Mouse (Mus musculus): ENCODE data around the gene Ccdc169. TPM values are rescaled to one million over a fixed set of nuclear protein-coding genes. Genes with fewer than 3 reads are reported as not detected.
"Not testable (repeated sequence)": the region's sequence is repeated elsewhere in the genome, so short reads cannot be mapped to it uniquely, and the experiment has no call there.

Gene Ccdc169
- total RNA-seq, 1 experiment from 2014 or later, result not detected

DNA sequence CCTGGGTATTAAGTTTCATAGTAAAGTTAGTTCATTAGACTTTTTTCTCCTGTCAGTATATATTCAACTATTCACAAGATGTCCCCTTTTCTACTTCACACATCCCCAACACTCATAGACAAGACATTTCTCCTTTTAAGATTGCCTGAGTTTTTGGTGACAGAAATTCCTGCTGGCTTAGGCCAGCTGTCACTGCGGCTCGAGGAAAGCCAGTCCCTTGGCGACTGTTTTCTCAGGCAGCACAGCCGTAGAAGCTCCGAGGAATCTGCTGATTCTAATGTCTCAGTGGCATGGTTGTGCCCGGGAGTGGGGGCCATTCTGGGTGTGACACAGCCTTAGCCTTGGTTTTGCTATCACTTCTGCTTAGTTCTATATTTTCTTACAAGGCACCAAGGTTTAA lies 40.1 kb downstream of the Ccdc169 start:
- no peak for ATAC-seq (replicated peaks; ENCODE audit: insufficient number of reproducible peaks, low FRiP score, low TSS enrichment, poor library complexity, severe bottlenecking)

DNA sequence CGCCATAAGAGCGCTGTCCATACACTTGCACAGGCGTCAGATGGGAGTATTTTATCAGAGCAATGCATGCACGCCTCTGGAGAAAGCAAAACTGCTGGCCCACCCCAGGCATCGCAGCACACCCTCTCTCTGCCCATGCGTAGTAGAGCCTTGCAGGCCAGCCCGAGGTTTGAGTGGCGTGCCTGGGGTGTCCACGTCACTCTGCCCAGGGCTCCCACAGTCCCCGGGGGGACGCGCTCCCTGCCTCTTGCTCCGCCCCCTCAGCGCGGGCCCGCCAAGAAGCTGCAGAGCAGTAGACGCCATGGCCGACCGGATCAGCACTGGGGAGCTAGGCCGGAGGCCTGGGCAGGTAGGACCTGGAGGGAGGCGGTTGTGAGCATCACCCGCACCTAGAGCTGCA lies 44.6 kb downstream of the Ccdc169 start, which contains the start of gene Sohlh2:
Sohlh2 (plus strand) TSS at position 263 of the 400 bp plus-strand sequence.
- no peak for ATAC-seq (replicated peaks; ENCODE audit: insufficient number of reproducible peaks, low FRiP score, low TSS enrichment, poor library complexity, severe bottlenecking)

DNA sequence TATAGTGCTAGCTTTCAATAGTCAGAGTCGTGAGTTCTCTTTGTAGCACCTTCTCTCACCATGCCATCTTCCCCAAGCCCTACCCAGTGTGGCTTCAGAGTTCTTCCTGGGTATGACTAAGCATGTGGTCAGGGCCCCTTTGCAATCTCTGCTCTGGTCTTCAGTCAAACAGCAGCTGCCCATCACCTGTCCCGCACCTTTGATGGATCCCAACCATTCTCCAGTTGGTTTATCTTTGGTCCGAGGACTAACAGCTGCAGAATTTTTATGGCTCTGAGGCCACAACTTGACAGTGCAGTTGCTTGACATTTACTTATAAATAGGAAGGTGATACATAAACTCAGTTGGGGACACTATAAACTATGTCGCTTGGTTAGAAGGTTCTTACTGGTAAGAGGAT lies 54.5 kb downstream of the Ccdc169 start:
- ATAC-seq (replicated peaks; ENCODE audit: insufficient number of reproducible peaks, low FRiP score, low TSS enrichment, poor library complexity, severe bottlenecking), result no peak

DNA sequence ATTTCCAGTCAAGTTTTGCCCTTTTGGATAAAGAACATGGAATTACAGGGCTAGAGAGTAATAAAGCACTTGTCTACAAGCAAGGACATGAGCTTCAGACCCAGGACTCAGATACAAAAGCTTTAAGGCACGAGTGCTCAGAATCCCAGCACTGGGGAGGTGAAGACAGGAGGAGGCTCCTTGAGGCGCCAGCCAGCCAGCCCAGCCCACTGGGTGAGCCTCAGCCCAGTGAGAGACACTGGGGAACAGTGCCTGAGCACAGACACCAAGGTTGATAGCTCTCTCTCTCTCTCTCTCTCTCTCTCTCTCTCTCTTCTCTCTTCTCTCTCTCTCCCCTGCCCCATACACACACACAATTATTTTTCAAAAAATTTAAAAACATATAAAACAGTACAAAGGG lies 56.2 kb downstream of the Ccdc169 start:
- ATAC-seq (replicated peaks; ENCODE audit: insufficient number of reproducible peaks, low FRiP score, low TSS enrichment, poor library complexity, severe bottlenecking), result no peak

DNA sequence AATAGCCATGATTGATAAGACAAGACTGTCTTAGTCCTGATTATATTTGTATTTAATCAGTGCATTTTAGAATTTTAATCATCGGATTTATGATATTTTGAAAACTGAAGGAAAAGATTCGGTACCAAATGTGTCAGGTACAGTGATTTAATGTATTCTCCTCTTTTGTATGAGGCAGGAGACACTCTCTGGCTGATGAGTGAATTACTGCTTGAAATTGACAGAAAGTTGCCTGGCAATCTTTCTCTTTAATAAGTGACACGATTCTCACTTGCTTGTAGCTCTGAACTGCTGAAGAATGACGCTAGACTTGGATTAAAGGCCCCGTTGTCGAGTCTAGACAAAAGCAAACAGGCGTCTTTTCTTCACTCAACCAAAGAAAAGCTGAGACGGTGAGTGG lies 57.7 kb downstream of the Ccdc169 start:
- ATAC-seq (replicated peaks; ENCODE audit: insufficient number of reproducible peaks, low FRiP score, low TSS enrichment, poor library complexity, severe bottlenecking), result no peak

DNA sequence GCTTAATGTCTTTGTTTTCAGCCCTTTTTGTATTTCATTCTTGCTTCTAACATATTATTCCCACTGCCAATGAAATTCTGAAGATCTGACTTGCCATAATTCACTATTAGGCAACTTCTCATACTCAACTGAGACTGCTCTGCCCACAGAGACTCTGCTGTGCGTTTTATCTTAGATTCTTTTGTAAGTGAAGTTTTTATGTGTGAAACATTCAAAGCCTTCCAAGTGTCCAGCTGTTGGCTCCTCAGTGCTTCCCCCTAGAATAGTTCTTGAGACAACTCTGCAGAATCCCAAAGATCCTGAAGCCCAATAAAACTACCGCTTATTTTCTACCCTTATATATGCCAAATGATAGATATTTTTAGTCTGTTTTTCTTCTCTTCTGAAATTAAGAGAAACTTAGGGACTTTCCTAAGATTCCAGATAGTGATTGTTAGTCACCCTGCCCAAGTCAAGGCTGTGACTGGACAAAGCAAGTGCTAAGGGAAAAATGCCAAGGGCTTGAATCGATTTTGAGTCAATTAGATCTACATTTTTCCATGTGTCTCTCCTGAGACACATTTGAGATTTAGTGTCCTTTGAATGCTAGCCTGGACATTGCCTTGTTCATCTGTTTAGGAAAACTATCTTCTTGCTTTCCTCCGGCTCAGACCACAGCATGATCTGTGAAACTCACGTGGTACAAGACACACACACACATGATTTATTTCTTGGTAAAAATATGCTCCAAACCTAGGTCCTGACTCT lies 58.6 kb downstream of the Ccdc169 start:
- no peak for ATAC-seq (replicated peaks; ENCODE audit: insufficient number of reproducible peaks, low FRiP score, low TSS enrichment, poor library complexity, severe bottlenecking)

DNA sequence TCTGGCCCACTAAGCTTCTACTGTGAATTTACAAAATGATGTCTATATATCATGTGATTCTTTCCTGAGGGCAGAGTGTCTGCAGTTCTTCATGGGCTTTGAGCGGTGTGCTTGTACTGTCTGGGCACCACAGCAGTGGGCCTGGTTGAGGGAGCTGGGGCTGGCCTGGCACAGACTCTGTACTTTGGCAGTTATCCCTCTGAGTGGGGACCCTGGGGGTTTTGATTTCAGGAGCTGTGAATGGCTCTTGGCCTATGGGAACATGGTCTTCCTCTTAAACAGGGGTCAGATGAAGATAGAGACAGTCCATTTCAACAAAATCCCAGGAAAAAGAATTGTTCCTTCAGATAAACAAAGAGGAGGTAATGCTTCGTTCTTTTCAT lies 59.2 kb downstream of the Ccdc169 start:
- ATAC-seq (replicated peaks; ENCODE audit: insufficient number of reproducible peaks, low FRiP score, low TSS enrichment, poor library complexity, severe bottlenecking), result no peak

DNA sequence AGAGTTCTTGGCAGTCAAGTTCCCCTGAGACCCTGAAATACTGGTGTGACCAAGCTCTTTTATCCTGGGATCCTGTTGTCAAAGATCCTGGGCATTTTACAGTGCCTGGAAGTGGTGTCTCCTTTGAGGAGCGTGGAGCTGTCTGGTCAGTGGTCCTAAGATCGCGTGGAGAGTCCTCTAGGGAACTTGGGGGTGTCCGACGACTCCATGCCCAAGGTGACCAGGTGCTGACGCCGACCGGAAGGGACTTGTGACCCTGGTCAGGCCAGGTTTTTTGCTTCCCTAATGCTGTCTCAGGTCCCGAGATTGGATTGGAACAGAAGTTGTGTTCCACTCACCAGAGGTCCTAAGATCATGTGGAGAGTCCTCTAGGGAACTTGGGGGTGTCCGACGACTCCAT lies 66.5 kb downstream of the Ccdc169 start:
- ATAC-seq (replicated peaks; ENCODE audit: insufficient number of reproducible peaks, low FRiP score, low TSS enrichment, poor library complexity, severe bottlenecking), result not testable (repeated sequence)

DNA sequence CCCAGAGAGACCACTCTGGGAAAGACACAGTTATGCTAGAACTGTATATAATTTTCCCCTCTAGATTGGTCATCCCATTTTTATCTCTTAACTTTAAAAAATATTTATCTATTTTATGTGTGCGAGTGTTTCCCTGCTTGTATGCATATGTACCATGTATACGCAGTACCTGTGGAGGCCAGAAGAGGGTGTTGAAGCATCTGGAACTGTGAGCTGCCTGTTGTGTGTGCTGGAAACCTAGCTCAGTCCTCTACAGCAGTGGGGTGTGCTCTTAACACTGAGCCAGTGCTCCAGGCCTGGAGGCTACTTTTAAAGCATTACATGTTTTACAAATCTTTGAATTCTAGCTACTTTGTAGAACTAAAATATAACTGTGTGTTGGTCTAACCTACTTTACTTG lies 69.3 kb downstream of the Ccdc169 start:
- no peak for ATAC-seq (replicated peaks; ENCODE audit: insufficient number of reproducible peaks, low FRiP score, low TSS enrichment, poor library complexity, severe bottlenecking)

DNA sequence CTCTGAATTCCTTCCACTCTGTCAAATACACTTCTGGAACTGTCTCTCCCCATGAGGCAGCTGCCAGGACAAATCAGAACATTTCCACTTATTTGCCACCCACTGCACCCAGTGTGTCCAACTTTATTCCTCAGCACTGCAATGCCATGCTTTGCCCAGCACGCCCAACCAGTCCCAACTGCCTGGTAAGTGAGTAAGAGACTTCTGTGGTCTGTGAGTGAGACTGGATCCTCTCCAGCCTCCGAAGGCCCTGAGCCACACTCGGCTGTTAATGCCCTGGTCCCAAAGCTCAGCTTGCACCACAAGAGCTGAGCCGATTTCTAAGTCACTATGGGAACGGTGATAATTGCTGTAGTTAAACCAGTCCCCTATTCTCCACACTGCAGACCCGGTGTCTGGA lies 70.5 kb downstream of the Ccdc169 start:
- no peak for ATAC-seq (replicated peaks; ENCODE audit: insufficient number of reproducible peaks, low FRiP score, low TSS enrichment, poor library complexity, severe bottlenecking)

DNA sequence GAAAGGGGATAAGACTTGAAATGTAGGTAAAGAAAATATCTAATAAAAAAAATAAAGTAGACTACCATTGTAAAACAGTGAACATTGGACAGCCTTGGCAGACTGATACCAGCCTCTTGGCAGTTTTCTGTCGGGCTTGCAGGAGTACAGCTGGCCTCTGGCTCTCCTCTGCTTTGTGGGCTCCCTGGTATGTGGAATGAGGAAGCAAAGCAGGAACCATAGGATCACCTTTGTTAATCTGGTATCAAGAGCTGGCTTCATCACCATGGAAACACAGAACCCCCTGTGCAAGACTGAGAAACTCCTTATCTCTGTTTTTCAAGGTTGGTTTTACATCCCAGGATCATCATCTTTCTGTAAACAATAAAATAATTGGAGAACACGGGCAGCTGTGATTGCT lies 75.1 kb downstream of the Ccdc169 start:
- no peak for ATAC-seq (replicated peaks; ENCODE audit: insufficient number of reproducible peaks, low FRiP score, low TSS enrichment, poor library complexity, severe bottlenecking)

DNA sequence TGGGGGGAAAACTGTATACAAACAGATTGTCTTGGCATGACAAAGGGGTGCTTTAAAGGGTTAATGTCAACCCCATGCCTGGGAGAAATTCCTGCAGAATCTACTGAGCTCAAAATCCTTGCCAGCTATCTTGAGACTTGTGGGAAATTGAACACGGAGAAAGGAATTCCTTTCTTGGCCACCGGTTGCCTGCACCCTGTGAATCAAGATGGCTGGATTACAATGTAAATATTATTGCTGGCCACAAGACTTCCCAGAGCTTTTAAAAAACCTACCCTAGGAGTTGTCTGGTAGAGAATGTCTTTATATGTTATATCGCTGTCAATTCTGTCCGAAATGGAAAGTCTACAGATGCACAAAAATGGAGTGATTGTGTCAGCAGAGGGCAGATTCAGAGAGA lies 76.6 kb downstream of the Ccdc169 start:
- ATAC-seq (replicated peaks; ENCODE audit: insufficient number of reproducible peaks, low FRiP score, low TSS enrichment, poor library complexity, severe bottlenecking), result no peak

DNA sequence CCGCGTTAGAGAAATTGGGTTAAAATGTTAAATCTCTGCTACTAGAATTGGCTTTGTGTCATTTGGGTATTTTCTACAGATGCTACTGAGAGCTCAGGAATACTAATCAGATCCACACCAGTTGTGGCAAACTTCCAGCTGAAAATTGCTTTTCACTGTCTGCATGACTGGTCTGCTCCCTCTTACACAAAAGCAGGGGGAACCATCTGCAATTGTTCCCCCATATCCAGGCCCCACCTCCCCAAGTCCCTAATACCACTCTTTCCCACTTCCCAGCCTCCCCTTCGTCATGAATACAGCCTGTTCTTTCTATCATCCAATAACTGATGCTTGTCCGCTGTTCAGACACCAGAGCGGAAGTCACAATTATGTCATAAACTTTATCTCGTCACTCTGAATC lies 77.3 kb downstream of the Ccdc169 start:
- ATAC-seq (replicated peaks; ENCODE audit: insufficient number of reproducible peaks, low FRiP score, low TSS enrichment, poor library complexity, severe bottlenecking), result no peak

DNA sequence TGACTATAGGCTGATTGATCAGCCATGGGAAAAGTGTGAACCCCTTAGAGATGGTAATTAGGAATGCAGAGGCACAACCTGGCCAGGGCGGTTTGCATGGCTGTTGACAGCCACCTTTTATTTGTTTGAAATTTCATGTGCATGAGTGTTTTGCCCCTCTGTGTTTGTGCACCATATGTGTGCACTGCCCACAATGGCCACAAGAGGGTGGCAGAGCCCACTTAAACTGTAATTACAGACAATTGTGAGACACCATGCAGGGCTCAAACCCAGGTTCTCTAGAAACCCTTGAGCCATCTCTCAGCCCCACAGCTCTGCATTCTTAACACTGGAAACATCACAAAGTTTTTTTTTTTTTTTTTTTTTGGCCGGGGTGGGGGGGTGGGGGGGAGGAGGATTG lies 85.4 kb downstream of the Ccdc169 start:
- ATAC-seq (replicated peaks; ENCODE audit: insufficient number of reproducible peaks, low FRiP score, low TSS enrichment, poor library complexity, severe bottlenecking), result no peak

Other genes with a start within 250 kb of the Ccdc169 start
- not detected in 3 replicates for gene Sertm1, start 221.5 kb upstream of the Ccdc169 start, total RNA-seq (2017)
- gene Ccna1, start 81.8 kb upstream of the Ccdc169 start, total RNA-seq (2017), result not detected in 3 replicates
- 11.2 to 19.3 TPM (median 12.6 TPM) in 3 replicates for gene Spg20, start 25.2 kb upstream of the Ccdc169 start, total RNA-seq (2017)
- not detected in 3 replicates for gene Sohlh2, start 44.7 kb downstream of the Ccdc169 start, total RNA-seq (2017)
- gene Dclk1, start 105.0 kb downstream of the Ccdc169 start, total RNA-seq (2017), result not detected in 3 replicates